Mouse (Mus musculus) adrenal gland, postnatal 14 days (tissue): Measurements from ENCODE around the gene Elane. TPM values are rescaled to one million over a fixed set of nuclear protein-coding genes. Genes with fewer than 3 reads are reported as not detected.

Experiments
- DNase-seq: peaks from one replicate; pipeline ENCODE4 v3.0.0; 2021; ENCODE audit warnings: mixed read lengths
- microRNA-seq, 2 experiments: library from miRNA; unstranded; fragments of <30 nt; microRNA quantifications; one replicate each; pipeline ENCODE4 v1.2.0; 2021
- total RNA-seq: library from RNA; stranded (reverse); gene quantifications from 2 replicates; pipeline ENCODE4 v1.2.3, GENCODE M21; 2021

Elane gene
- total RNA-seq, 1 experiment from 2014 or later: 0.70 TPM

GRCm38 (mm10) chr10:79929967-79930825 is 44.1 kb downstream of the Elane start:
- no peak for DNase-seq

GRCm38 (mm10) chr10:79930826-79931186 is 44.8 kb downstream of the Elane start:
- DNase-seq: no peak

- no peak for DNase-seq
These were observed 45.8 kb downstream of the Elane start for GRCm38 (mm10) chr10:79931797-79932196.

GRCm38 (mm10) chr10:79932736-79933135 is 46.7 kb downstream of the Elane start:
- peak; percentile 66 for DNase-seq

GRCm38 (mm10) chr10:79933145-79933679 is 47.2 kb downstream of the Elane start:
- DNase-seq: no peak

- no peak for DNase-seq
These were observed 47.8 kb downstream of the Elane start for GRCm38 (mm10) chr10:79933861-79934260.

- peak; percentile 87 for DNase-seq
These were observed 48.2 kb downstream of the Elane start for GRCm38 (mm10) chr10:79934272-79934721.

- DNase-seq: no peak
These were observed 48.9 kb downstream of the Elane start for GRCm38 (mm10) chr10:79934794-79935569.

- DNase-seq: peak; percentile 41
These were observed 50.4 kb downstream of the Elane start for GRCm38 (mm10) chr10:79936284-79936910.

GRCm38 (mm10) chr10:79936911-79937441 is 50.9 kb downstream of the Elane start:
- peak; percentile 96 for DNase-seq

Small RNAs within 50 kb of the gene (microRNA-seq; reads per million reads assigned to microRNA genes)
- 0 reads per million in 2 experiments for gene Mir6910

Other genes starting within 250 kb of the Elane start
- gene Shc2, start 248.3 kb upstream of the Elane start, total RNA-seq: 4.0 and 4.8 TPM in 2 replicates
- gene Odf3l2, start 240.5 kb upstream of the Elane start, total RNA-seq: not detected in 2 replicates
- gene Madcam1, start 221.7 kb upstream of the Elane start, total RNA-seq: 6.8 TPM in 1 of 2 replicates, not detected in the other
- 27.8 and 34.1 TPM in 2 replicates for gene Tpgs1, start 216.9 kb upstream of the Elane start, total RNA-seq
- 79.1 and 82.4 TPM in 2 replicates for gene Cdc34, start 204.1 kb upstream of the Elane start, total RNA-seq
- 0.89 and 1.1 TPM in 2 replicates for gene Gzmm, start 197.2 kb upstream of the Elane start, total RNA-seq
- 598 and 707 TPM in 2 replicates for gene Bsg, start 181.8 kb upstream of the Elane start, total RNA-seq
- gene Hcn2, start 169.6 kb upstream of the Elane start, total RNA-seq: 7.1 and 10.6 TPM in 2 replicates
- 59.2 and 65.4 TPM in 2 replicates for gene Polrmt, start 139.7 kb upstream of the Elane start, total RNA-seq
- not detected in 2 replicates for gene Fgf22, start 131.2 kb upstream of the Elane start, total RNA-seq
- gene Rnf126, start 119.3 kb upstream of the Elane start, total RNA-seq: 54.7 and 56.5 TPM in 2 replicates
- 5.5 and 6.4 TPM in 2 replicates for gene Fstl3, start 109.0 kb upstream of the Elane start, total RNA-seq
- not detected in 2 replicates for gene Prss57, start 95.3 kb upstream of the Elane start, total RNA-seq
- 77.9 and 78.3 TPM in 2 replicates for gene Palm, start 92.7 kb upstream of the Elane start, total RNA-seq
- 0.26 TPM in 2 replicates for gene Misp, start 65.3 kb upstream of the Elane start, total RNA-seq
- 291 and 302 TPM in 2 replicates for gene Ptbp1, start 31.8 kb upstream of the Elane start, total RNA-seq
- 1.0 TPM in 1 of 2 replicates, not detected in the other for gene Prtn3, start 11.8 kb upstream of the Elane start, total RNA-seq
- gene Plppr3, start 11.6 kb upstream of the Elane start, total RNA-seq: 0.93 and 2.2 TPM in 2 replicates
- gene Cfd, start 4.6 kb downstream of the Elane start, total RNA-seq: 561 and 750 TPM in 2 replicates
- gene Med16, start 22.7 kb downstream of the Elane start, total RNA-seq: 32.0 and 38.4 TPM in 2 replicates
- not detected in 2 replicates for gene Gm26602, start 24.6 kb downstream of the Elane start, total RNA-seq
- 0.98 and 1.5 TPM in 2 replicates for gene Kiss1r, start 30.7 kb downstream of the Elane start, total RNA-seq
- 75.8 and 82.8 TPM in 2 replicates for gene R3hdm4, start 35.0 kb downstream of the Elane start, total RNA-seq
- 5.9 and 6.9 TPM in 2 replicates for gene Arid3a, start 40.8 kb downstream of the Elane start, total RNA-seq
- 30.3 and 36.6 TPM in 2 replicates for gene Wdr18, start 73.9 kb downstream of the Elane start, total RNA-seq
- not detected in 2 replicates for gene Grin3b, start 84.5 kb downstream of the Elane start, total RNA-seq
- 141 and 157 TPM in 2 replicates for gene Tmem259, start 98.1 kb downstream of the Elane start, total RNA-seq
- 40.2 and 55.9 TPM in 2 replicates for gene Cnn2, start 102.3 kb downstream of the Elane start, total RNA-seq
- 18.7 and 20.7 TPM in 2 replicates for gene Abca7, start 110.2 kb downstream of the Elane start, total RNA-seq
- gene Arhgap45, start 130.4 kb downstream of the Elane start, total RNA-seq: 6.3 and 27.9 TPM in 2 replicates
- 98.8 and 108 TPM in 2 replicates for gene Polr2e, start 153.5 kb downstream of the Elane start, total RNA-seq
- gene Gpx4, start 160.9 kb downstream of the Elane start, total RNA-seq: 1,329 and 1,354 TPM in 2 replicates
- 52.8 and 52.9 TPM in 2 replicates for gene Sbno2, start 219.3 kb downstream of the Elane start, total RNA-seq
- 138 and 147 TPM in 2 replicates for gene Stk11, start 229.6 kb downstream of the Elane start, total RNA-seq